Mouse (Mus musculus): Measurements from ENCODE around the gene Slc22a19. TPM values are rescaled to one million over a fixed set of nuclear protein-coding genes. Genes with fewer than 3 reads are reported as not detected.
"Not testable (repeated sequence)": the region's sequence is repeated elsewhere in the genome, so short reads cannot be mapped to it uniquely, and the experiment has no call there.

Gene Slc22a19
- not detected for total RNA-seq (2021)
- long read RNA-seq, experiment 1, result 0 reads
- long read RNA-seq, experiment 2, result 0 reads

- no peak for DNase-seq (ENCODE audit: low spot score)
These were observed at the start of gene Slc22a19 for GRCm38 (mm10) chr19:7711148-7711547. TSS of gene Slc22a19 (minus strand) at chr19:7711310.

GRCm38 (mm10) chr19:7753371-7753770, 42.3 kb upstream of the Slc22a19 start:
- not testable (repeated sequence) for DNase-seq (ENCODE audit: low spot score)

GRCm38 (mm10) chr19:7729543-7729942, 18.4 kb upstream of the Slc22a19 start:
- no peak for DNase-seq (ENCODE audit: low spot score)

- not testable (repeated sequence) for DNase-seq (ENCODE audit: low spot score)
These were observed 18.0 kb downstream of the Slc22a19 start for GRCm38 (mm10) chr19:7693104-7693503.

- DNase-seq (ENCODE audit: low spot score), result no peak
These were observed 19.9 kb downstream of the Slc22a19 start for GRCm38 (mm10) chr19:7691259-7691658.

- DNase-seq (ENCODE audit: low spot score), result no peak
These were observed 23.1 kb downstream of the Slc22a19 start for GRCm38 (mm10) chr19:7687988-7688387.

GRCm38 (mm10) chr19:7672033-7672432, 39.1 kb downstream of the Slc22a19 start:
- no peak for DNase-seq (ENCODE audit: low spot score)

- no peak for DNase-seq (ENCODE audit: low spot score)
These were observed 62.0 kb downstream of the Slc22a19 start for GRCm38 (mm10) chr19:7648913-7649666.

- no peak for DNase-seq (ENCODE audit: low spot score)
These were observed 77.3 kb downstream of the Slc22a19 start for GRCm38 (mm10) chr19:7633786-7634185.

GRCm38 (mm10) chr19:7633021-7633420, 78.1 kb downstream of the Slc22a19 start:
- DNase-seq (ENCODE audit: low spot score), result no peak

Other genes with a start within 250 kb of the Slc22a19 start
- 10 to 100 TPM; 27.4 to 33.9 TPM for gene Rtn3, start 228.0 kb downstream of the Slc22a19 start, total RNA-seq (2021)
- gene Atl3, start 217.3 kb downstream of the Slc22a19 start, total RNA-seq (2021), result 1 to 10 TPM; 6.1 to 7.2 TPM
- 100 to 1,000 TPM; 102 to 122 TPM for gene Pla2g16, start 153.9 kb downstream of the Slc22a19 start, total RNA-seq (2021)
- 1 to 10 TPM in 1 of 2 experiments, under 1 TPM in 1; 0.89 to 1.1 TPM for gene Lgals12, start 104.1 kb downstream of the Slc22a19 start, total RNA-seq (2021)
- gene Hrasls5, start 98.8 kb downstream of the Slc22a19 start, total RNA-seq (2021), result not detected
- not detected for gene Slc22a26, start 91.4 kb upstream of the Slc22a19 start, total RNA-seq (2021)

Measured in gastrocnemius, adult 18-20 months (tissue).